Mouse (Mus musculus) kidney, postnatal 25 days (tissue): Measurements from ENCODE around the gene Phyhd1.

Source experiments
- DNase-seq, 2 experiments: peaks; one replicate each; pipeline ENCODE4 v3.0.0; 2021; ENCODE audit warnings: mixed read lengths in 2 of 2

The Phyhd1 gene

GRCm38 (mm10) chr2:30265767-30266253 lies at the start of gene Phyhd1:
Gene Phyhd1 (plus strand): TSS chr2:30266203.
- peak; percentile 87 to 95 for DNase-seq

GRCm38 (mm10) chr2:30216293-30216692 lies 49.7 kb upstream of the Phyhd1 start:
- no peak for DNase-seq

- no peak for DNase-seq
These were observed 30.4 kb upstream of the Phyhd1 start for GRCm38 (mm10) chr2:30235593-30235992.

GRCm38 (mm10) chr2:30236426-30237198 lies 29.4 kb upstream of the Phyhd1 start:
- DNase-seq, result no peak

GRCm38 (mm10) chr2:30237199-30237880 lies 28.7 kb upstream of the Phyhd1 start, which contains the start of gene Lrrc8a:
Gene Lrrc8a (plus strand): TSS chr2:30237715.
- peak; percentile 100 for DNase-seq

GRCm38 (mm10) chr2:30237881-30238280 lies 28.1 kb upstream of the Phyhd1 start:
- peak; percentile 76 to 92 for DNase-seq

GRCm38 (mm10) chr2:30238906-30239465 lies 27.0 kb upstream of the Phyhd1 start:
- DNase-seq, result no peak

- peak; percentile 78 to 87 for DNase-seq
These were observed 26.2 kb upstream of the Phyhd1 start for GRCm38 (mm10) chr2:30239777-30240176.

GRCm38 (mm10) chr2:30240267-30240666 lies 25.7 kb upstream of the Phyhd1 start, which contains the start of gene Gm28035:
Gene Gm28035 (plus strand): TSS chr2:30240567.
- no peak for DNase-seq

GRCm38 (mm10) chr2:30242509-30242908 lies 23.5 kb upstream of the Phyhd1 start:
- peak; percentile 81 to 93 for DNase-seq

GRCm38 (mm10) chr2:30243391-30243790 lies 22.6 kb upstream of the Phyhd1 start:
- no peak for DNase-seq

GRCm38 (mm10) chr2:30244595-30245178 lies 21.3 kb upstream of the Phyhd1 start:
- peak in 1 of 2 experiments; percentile 6 for DNase-seq

- DNase-seq, result no peak
These were observed 19.0 kb upstream of the Phyhd1 start for GRCm38 (mm10) chr2:30247036-30247435.

- no peak for DNase-seq
These were observed 18.3 kb upstream of the Phyhd1 start for GRCm38 (mm10) chr2:30247681-30248080.

GRCm38 (mm10) chr2:30249182-30249581 lies 16.8 kb upstream of the Phyhd1 start:
- DNase-seq, result no peak

- DNase-seq, result peak in 1 of 2 experiments; percentile 9
These were observed 15.6 kb upstream of the Phyhd1 start for GRCm38 (mm10) chr2:30250166-30251128.

GRCm38 (mm10) chr2:30251417-30252104 lies 14.4 kb upstream of the Phyhd1 start:
- peak; percentile 42 to 75 for DNase-seq

GRCm38 (mm10) chr2:30252521-30252920 lies 13.5 kb upstream of the Phyhd1 start:
- no peak for DNase-seq

- no peak for DNase-seq
These were observed 12.2 kb upstream of the Phyhd1 start for GRCm38 (mm10) chr2:30253809-30254208.

GRCm38 (mm10) chr2:30255631-30256395 lies 10.2 kb upstream of the Phyhd1 start:
- no peak for DNase-seq
